ENCODE assay signal across 9 mouse cellular contexts in genomic region chr4:137277166-137277513, GRCm38 (mm10). TPM values are rescaled to one million over a fixed set of nuclear protein-coding genes. Genes with fewer than 3 reads are reported as not detected.
DNase-seq lines count a peak whose midpoint lies in the region; ATAC-seq and TF ChIP-seq lines count a peak whose summit lies in the region.
"Had no signal": no experiment of that assay in that cellular context is flagged by ENCODE, and none has a peak within 500 bp of the region (broad histone marks: within the 10 kb centered on the region; RNA-seq: fewer than 3 reads in every experiment).

Gene Wnt4, plus strand, starts transcription at chr4:137277489.

- H3K27me3 ChIP-seq in kidney, embryonic 15.5 days: peaks cover 71% of the 10 kb centered on the region
- peaks cover 71% of the 10 kb centered on the region for H3K27me3 ChIP-seq in lung, embryonic 14.5 days (ENCODE audit: insufficient read depth, low read length)

- peak within 1 kb of the TSS; percentile 78 for H3K4me2 ChIP-seq in kidney, embryonic 15.5 days
- H3K4me2 ChIP-seq in lung, embryonic 14.5 days: peak within 1 kb of the TSS; percentile 90

- H3K9me3 ChIP-seq in kidney, embryonic 15.5 days (replicated peaks): no peaks in the 10 kb centered on the region
- H3K9me3 ChIP-seq in lung, embryonic 14.5 days (ENCODE audit: low read depth, low read length): no peaks in the 10 kb centered on the region

- under 1% methylated on average over 28 of the region's 45 CpGs for WGBS in kidney, embryonic 15.5 days
- under 1% methylated on average over 21 of the region's 45 CpGs for WGBS in lung, embryonic 14.5 days

- ATAC-seq in kidney, embryonic 15.5 days (replicated peaks; ENCODE audit: low FRiP score): peak; percentile 88
- ATAC-seq in lung, embryonic 14.5 days (ENCODE audit: insufficient read depth): peak; percentile 78
- ATAC-seq in granulocyte monocyte progenitor cell, adult 5-6 weeks (replicated peaks; ENCODE audit: poor library complexity, severe bottlenecking): no peak; the same call in 1 of the 2 replicates

- H3K4me3 ChIP-seq in kidney, embryonic 15.5 days (replicated peaks): peak within 1 kb of the TSS; percentile 52
- peak within 1 kb of the TSS; percentile 47 for H3K4me3 ChIP-seq in lung, embryonic 14.5 days (ENCODE audit: low read depth, low read length)

- DNase-seq in heart, adult 18-20 months: peak; percentile 53 to 55
- DNase-seq in heart, adult 9 months (ENCODE audit: low spot score in 2 of 2): no peak
- peak; percentile 54 for DNase-seq in adrenal gland, postnatal 4 days (ENCODE audit: low spot score in 2 of 2)
- peak; percentile 78 for DNase-seq in gastrocnemius, postnatal 25 days
- DNase-seq in lung, embryonic 14.5 days: peak; percentile 80
- DNase-seq in retina, postnatal 1 day: peak; percentile 67

- H3K4me1 ChIP-seq in kidney, embryonic 15.5 days: peaks cover 69% of the 10 kb centered on the region
- H3K4me1 ChIP-seq in lung, embryonic 14.5 days (ENCODE audit: insufficient read depth): no peaks in the 10 kb centered on the region

- TF ChIP-seq CTCF in lung, embryonic 14.5 days (IDR thresholded peaks at IDR 0.05; ENCODE audit: low read depth): no peak

- H3K27ac ChIP-seq in kidney, embryonic 15.5 days: peak within 1 kb of the TSS; percentile 86
- no peak within 1 kb of the TSS for H3K27ac ChIP-seq in lung, embryonic 14.5 days (ENCODE audit: low read depth)

- H3K36me3 ChIP-seq in kidney, embryonic 15.5 days: no peaks in the 10 kb centered on the region
- no peaks in the 10 kb centered on the region for H3K36me3 ChIP-seq in lung, embryonic 14.5 days (ENCODE audit: insufficient read depth)

- peak within 1 kb of the TSS; percentile 52 for H3K9ac ChIP-seq in kidney, embryonic 15.5 days
- H3K9ac ChIP-seq in lung, embryonic 14.5 days: peak within 1 kb of the TSS; percentile 44

RNA-seq across cellular contexts. Expression of gene Wnt4, which starts in this region (rescaled TPM):
- under 1 TPM; 0.28 to 0.32 TPM for total RNA-seq in heart, adult 18-20 months (2021)
- total RNA-seq in adrenal gland, postnatal 4 days (2021): 10 to 100 TPM; 68.5 to 70.1 TPM
- total RNA-seq in gastrocnemius, postnatal 25 days (2021): 10 to 100 TPM in 1 of 2 experiments, 1 to 10 TPM in 1; 6.4 to 10.0 TPM
- 10.6 and 10.9 TPM in 2 replicates for polyA plus RNA-seq in kidney, embryonic 15.5 days (2015; fragmentation: Nextera tagmentation; extraction: Ambion mirVana)
- 1.2 and 1.3 TPM in 2 replicates for polyA plus RNA-seq in lung, embryonic 14.5 days (2014; fragmentation: Nextera tagmentation; extraction: Ambion mirVana)
- total RNA-seq in granulocyte monocyte progenitor cell, adult 5-6 weeks (2014; fragmentation: Nextera tagmentation): not detected in 2 replicates
- not detected in 2 replicates for total RNA-seq in granulocyte monocyte progenitor cell, adult 5-6 weeks (2017)
- total RNA-seq: hematopoietic stem cell, adult 5-6 weeks had no signal

Comparison
In these comparisons a context has a peak if more than half of its experiments do, and no peak if none do; other contexts are left out.
1. RNA of gene Wnt4 (total RNA-seq): 68.5 to 70.1 TPM in adrenal gland, postnatal 4 days; 6.4 to 10.0 TPM in gastrocnemius, postnatal 25 days, 0.28 to 0.32 TPM in heart, adult 18-20 months and not detected in granulocyte monocyte progenitor cell, adult 5-6 weeks; every median in the first group is over 4 times any median in the second.
2. Peak in DNase-seq in heart, adult 18-20 months; RNA of the gene not detected or under 1 TPM.
3. DNase-seq: peak in adrenal gland, postnatal 4 days (2 of 2), gastrocnemius, postnatal 25 days (single experiment), lung, embryonic 14.5 days (single experiment) and retina, postnatal 1 day (single experiment); none in heart, adult 9 months (0 of 2).